Mouse (Mus musculus) lung, postnatal 0 days (tissue): ENCODE measurements around the gene Loxl3.

Source experiments
- CTCF ChIP-seq: IDR thresholded peaks from 2 replicates; pipeline ENCODE4 v1.5.1; 2016; ENCODE audit warnings: antibody characterized with exemption, mild to moderate bottlenecking
- EP300 ChIP-seq: IDR thresholded peaks from 2 replicates; pipeline ENCODE4 v1.6.1; 2016; ENCODE audit warnings: antibody characterized with exemption, mild to moderate bottlenecking, control low read depth

GRCm38 (mm10) chr6:83038496-83039012 lies 4.6 kb downstream of the Loxl3 start:
- TF ChIP-seq CTCF (no peak), EP300 (no peak)
